Mouse (Mus musculus) CH12.LX (cell line): ENCODE data around the gene Frk. TPM values are rescaled to one million over a fixed set of nuclear protein-coding genes. Genes with fewer than 3 reads are reported as not detected.
"Not testable (repeated sequence)": the region's sequence is repeated elsewhere in the genome, so short reads cannot be mapped to it uniquely, and the experiment has no call there.

Experiments
- DNase-seq: peaks from one replicate; pipeline ENCODE4 v3.0.0-alpha.2; 2013; ENCODE audit errors: extremely low read depth
- H3K27ac ChIP-seq: 2 replicates; pipeline ENCODE4 v1.5.1; 2012; ENCODE audit warnings: low read depth, mild to moderate bottlenecking, control low read depth, moderate library complexity; ENCODE audit not compliant: insufficient read depth
- H3K27me3 ChIP-seq: replicated peaks from 2 replicates; pipeline ENCODE3; 2012; ENCODE audit warnings: inconsistent platforms
- H3K36me3 ChIP-seq, 2 experiments: replicated peaks in 1 of 2; 2 replicates each; pipeline versions ENCODE3 to v1.6.1; 2012; ENCODE audit warnings: inconsistent platforms in 1 of 2, low read length in 1 of 2, mild to moderate bottlenecking in 1 of 2, mixed read lengths in 1 of 2, moderate library complexity in 1 of 2; ENCODE audit not compliant: control insufficient read depth in 1 of 2, insufficient read depth in 1 of 2
- H3K4me1 ChIP-seq, 2 experiments: 2 replicates each; pipeline ENCODE4 v1.6.1; 2012; ENCODE audit warnings: inconsistent platforms in 1 of 2, moderate library complexity in 1 of 2; ENCODE audit not compliant: insufficient read depth in 2 of 2, control insufficient read depth in 1 of 2
- H3K4me2 ChIP-seq: 2 replicates; pipeline ENCODE4 v1.6.1; 2012; ENCODE audit warnings: low read depth, mild to moderate bottlenecking, control low read depth; ENCODE audit not compliant: poor library complexity, insufficient read depth, severe bottlenecking
- H3K4me3 ChIP-seq, 3 experiments: fragments of 150-350 bp in 1 of 3; sonication (generic) in 1 of 3; replicated peaks in 1 of 3; 2 replicates each; pipeline versions ENCODE3 to v1.5.1; 2011 to 2012; ENCODE audit warnings: low read depth in 2 of 3, low read length in 2 of 3, mild to moderate bottlenecking in 2 of 3, moderate library complexity in 2 of 3, control low read depth in 1 of 3, improper control_type of control experiment in 1 of 3, inconsistent platforms in 1 of 3, mixed read lengths in 1 of 3; ENCODE audit not compliant: poor library complexity in 1 of 3
- H3K79me2 ChIP-seq: replicated peaks from 2 replicates; pipeline ENCODE4 v1.6.1; 2012; ENCODE audit warnings: mild to moderate bottlenecking, moderate library complexity; ENCODE audit not compliant: control insufficient read depth, poor library complexity, insufficient read depth, severe bottlenecking; ENCODE audit errors: extremely low read depth
- H3K9ac ChIP-seq: 2 replicates; pipeline ENCODE4 v1.6.1; 2012; ENCODE audit warnings: low read depth, mild to moderate bottlenecking, control low read depth, moderate library complexity; ENCODE audit not compliant: insufficient read depth
- H3K9me3 ChIP-seq: replicated peaks from 2 replicates; pipeline ENCODE3; 2012; ENCODE audit warnings: low read length, inconsistent platforms, mixed read lengths
- ELF1 ChIP-seq: IDR thresholded peaks from 2 replicates; pipeline ENCODE4 v1.6.1; 2014; ENCODE audit warnings: low read depth, mild to moderate bottlenecking, inconsistent platforms, low read length, improper control_type of control experiment
- ETS1 ChIP-seq: conservative IDR thresholded peaks from 2 replicates; pipeline ENCODE4 v1.6.1; 2012; ENCODE audit warnings: low read depth, mild to moderate bottlenecking, inconsistent platforms, low read length, improper control_type of control experiment, moderate library complexity
- GABPA ChIP-seq: IDR thresholded peaks from 2 replicates; pipeline ENCODE4 v1.6.1; 2012; ENCODE audit warnings: low read depth, low read length, improper control_type of control experiment, inconsistent platforms; ENCODE audit not compliant: insufficient replicate concordance
- HCFC1 ChIP-seq: IDR thresholded peaks from 2 replicates; pipeline ENCODE4 v1.6.1; 2012; ENCODE audit warnings: low read depth, mild to moderate bottlenecking, inconsistent platforms, low read length, improper control_type of control experiment
- JUN ChIP-seq: IDR thresholded peaks from 2 replicates; pipeline ENCODE4 v1.6.1; 2011; ENCODE audit warnings: low read depth, mild to moderate bottlenecking, low read length, improper control_type of control experiment, moderate library complexity; ENCODE audit not compliant: insufficient read depth
- JUND ChIP-seq: conservative IDR thresholded peaks from 2 replicates; pipeline ENCODE4 v1.6.1; 2011; ENCODE audit warnings: low read depth, low read length, improper control_type of control experiment
- KAT2A ChIP-seq: IDR thresholded peaks from 2 replicates; pipeline ENCODE4 v1.6.1; 2012; ENCODE audit warnings: low read length, improper control_type of control experiment, inconsistent platforms; ENCODE audit not compliant: insufficient replicate concordance
- MAFK ChIP-seq: IDR thresholded peaks from 2 replicates; pipeline ENCODE4 v1.6.1; 2011; ENCODE audit warnings: low read length, improper control_type of control experiment; ENCODE audit not compliant: insufficient replicate concordance
- MAZ ChIP-seq: IDR thresholded peaks from 2 replicates; pipeline ENCODE4 v1.6.1; 2012; ENCODE audit warnings: low read depth, mild to moderate bottlenecking, inconsistent platforms, low read length, improper control_type of control experiment, moderate library complexity
- MYC ChIP-seq: IDR thresholded peaks from 2 replicates; pipeline ENCODE4 v1.6.1; 2011; ENCODE audit warnings: low read depth, mild to moderate bottlenecking, improper control_type of control experiment, low read length
- NRF1 ChIP-seq: IDR thresholded peaks from 2 replicates; pipeline ENCODE4 v1.6.1; 2014; ENCODE audit warnings: low read depth, mild to moderate bottlenecking, inconsistent platforms, low read length, improper control_type of control experiment, moderate library complexity
- POLR2AphosphoS2 ChIP-seq: IDR thresholded peaks from 2 replicates; pipeline ENCODE4 v1.6.1; 2011; ENCODE audit warnings: low read depth, low read length, improper control_type of control experiment
- RAD21 ChIP-seq: IDR thresholded peaks from 2 replicates; pipeline ENCODE4 v1.6.1; 2011; ENCODE audit warnings: low read depth, mild to moderate bottlenecking, low read length, improper control_type of control experiment, moderate library complexity
- SIN3A ChIP-seq: IDR thresholded peaks from 2 replicates; pipeline ENCODE4 v1.6.1; 2012; ENCODE audit warnings: low read length, improper control_type of control experiment, inconsistent platforms
- TBP ChIP-seq: conservative IDR thresholded peaks from 2 replicates; pipeline ENCODE4 v1.6.1; 2011; ENCODE audit warnings: low read depth, low read length, improper control_type of control experiment
- USF1 ChIP-seq: IDR thresholded peaks from 2 replicates; pipeline ENCODE4 v1.6.1; 2014; ENCODE audit warnings: low read depth, mild to moderate bottlenecking, inconsistent platforms, low read length, improper control_type of control experiment
- USF2 ChIP-seq: conservative IDR thresholded peaks from 2 replicates; pipeline ENCODE4 v1.6.1; 2011; ENCODE audit warnings: low read depth, low read length, improper control_type of control experiment
- ZC3H11A ChIP-seq: IDR thresholded peaks from 2 replicates; pipeline ENCODE4 v1.6.1; 2012; ENCODE audit warnings: low read depth, mild to moderate bottlenecking, inconsistent platforms, low read length, improper control_type of control experiment
- ZKSCAN1 ChIP-seq: IDR thresholded peaks from 2 replicates; pipeline ENCODE4 v1.6.1; 2012; ENCODE audit warnings: low read depth, inconsistent platforms, low read length, improper control_type of control experiment, borderline replicate concordance
- dilution Hi-C: fragments of 300-500 bp; cut with MboI; formaldehyde crosslinking; loops from 2 replicates; pipeline ENCODE4 v1.14.3; 2020; ENCODE audit warnings: low sequenced_read_pairs; ENCODE audit not compliant: extremely low pct_unique_long_range_greater_than_20kb, extremely low pct_ligation_motif_present
- in situ Hi-C: fragments of 300-500 bp; cut with MboI; formaldehyde crosslinking; loops from 3 replicates; pipeline ENCODE4 v1.14.3; 2019; ENCODE audit warnings: low sequenced_read_pairs, low pct_ligation_motif_present, low pct_unique_long_range_greater_than_20kb, mixed read lengths
- polyA plus RNA-seq: library from polyadenylated mRNA; unstranded; fragments of >175 nt; gene quantifications from 2 replicates; pipeline ENCODE4 v1.2.1, GENCODE M21; 2012; ENCODE audit warnings: low read depth; ENCODE audit not compliant: insufficient read length
- total RNA-seq, 2 experiments: library from RNA; depleted of rRNA; stranded (reverse); fragments of 300-350 nt in 1 of 2; fragments of >200 nt in 1 of 2; gene quantifications; 2 replicates each; pipeline ENCODE4 v1.2.3; 2012 to 2014

Gene Frk
- total RNA-seq (2012; rRNA removed) (not detected in 2 replicates), total RNA-seq (2014; rRNA removed) (not detected in 2 replicates), polyA plus RNA-seq (not detected in 2 replicates)

DNA sequence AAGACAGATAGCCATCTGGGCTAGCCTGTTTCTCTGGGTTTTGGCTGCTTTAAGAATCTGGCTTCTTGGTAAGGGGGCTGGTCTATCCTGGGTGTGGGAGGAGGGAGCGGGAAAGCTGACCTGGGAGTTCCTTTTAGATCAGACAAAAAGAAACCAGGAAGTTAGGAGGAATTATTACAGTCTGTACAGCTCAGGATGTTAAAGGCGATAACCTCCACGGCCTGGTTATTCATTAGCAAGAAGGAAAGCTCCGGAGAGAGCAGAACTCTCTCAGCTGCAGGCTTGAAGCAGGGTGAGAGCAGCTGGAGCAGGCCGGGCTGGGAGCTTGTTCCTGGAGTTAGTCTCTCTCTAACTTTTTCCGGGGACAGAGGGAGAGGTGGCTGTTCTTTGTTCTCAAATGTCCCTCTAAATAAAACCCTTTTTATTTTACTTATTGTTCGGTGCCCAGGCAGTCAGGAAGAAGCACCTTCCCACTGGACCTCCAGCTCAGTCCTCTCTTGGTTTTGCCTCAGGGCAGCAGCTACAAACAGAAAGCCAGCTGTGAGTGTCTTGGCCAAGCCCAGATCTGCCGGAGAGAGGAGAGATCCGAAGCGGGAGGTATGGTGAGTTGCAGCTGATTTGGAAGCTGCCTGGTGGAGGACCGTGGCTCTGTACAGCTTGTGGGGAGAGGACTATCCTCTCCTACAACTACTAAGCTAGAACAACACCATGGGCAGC lies at the start of gene Frk:
Frk (plus strand) TSS at position 103 of the 717 bp plus-strand sequence.
- H3K9ac ChIP-seq = no peak within 1 kb of the TSS
- no peaks in the 10 kb centered on the region for H3K9me3 ChIP-seq
- no peaks in the 10 kb centered on the region for H3K27me3 ChIP-seq
- H3K4me2 ChIP-seq = no peak within 1 kb of the TSS
- dilution Hi-C loops = no loop called here
- H3K27ac ChIP-seq = no peak within 1 kb of the TSS
- H3K79me2 ChIP-seq = no peaks in the 10 kb centered on the region
- H3K36me3 ChIP-seq = no peaks in the 10 kb centered on the region
- TF ChIP-seq JUND (no peak), MYC (no peak), RAD21 (no peak), GABPA (no peak), USF1 (no peak), ZKSCAN1 (no peak), KAT2A (no peak), POLR2AphosphoS2 (no peak), JUN (no peak), HCFC1 (no peak), MAFK (no peak), USF2 (no peak), MAZ (no peak), NRF1 (no peak), ELF1 (no peak), ETS1 (no peak), SIN3A (no peak), TBP (no peak), ZC3H11A (no peak)
- DNase-seq = no peak
- no peaks in the 10 kb centered on the region for H3K4me1 ChIP-seq
- no peak within 1 kb of the TSS for H3K4me3 ChIP-seq
- in situ Hi-C loops = no loop called here

DNA sequence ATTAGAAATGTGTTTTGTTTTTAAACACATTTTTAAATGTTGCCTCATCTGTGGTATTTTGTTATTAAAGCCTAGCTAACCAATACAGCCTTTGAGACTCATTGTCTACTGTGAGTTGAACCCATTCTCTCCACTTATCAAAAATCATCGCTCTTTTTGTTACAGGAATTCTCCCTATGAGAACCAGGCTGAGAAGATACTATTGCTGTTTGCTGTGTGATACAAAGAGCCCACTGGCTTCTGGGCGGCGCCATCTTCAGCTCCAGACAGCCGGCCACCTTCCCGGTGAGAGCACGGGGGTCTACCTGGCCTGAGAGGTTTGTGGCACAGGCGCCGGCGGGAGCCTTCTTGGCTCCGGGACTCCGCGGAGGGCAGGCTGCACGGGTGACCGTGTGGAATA lies 49.0 kb upstream of the Frk start:
- dilution Hi-C loops, H3K36me3 ChIP-seq, H3K27me3 ChIP-seq, H3K9me3 ChIP-seq, H3K4me2 ChIP-seq, in situ Hi-C loops, H3K4me1 ChIP-seq, H3K4me3 ChIP-seq, DNase-seq, H3K27ac ChIP-seq, H3K9ac ChIP-seq, H3K79me2 ChIP-seq: not testable (repeated sequence)
